Mouse (Mus musculus) CH12.LX (cell line): ENCODE results near the gene Abca4.

ENCODE experiments used
- CTCF ChIP-seq, 2 experiments: IDR thresholded peaks in 1 of 2; conservative IDR thresholded peaks in 1 of 2; 2 replicates each; pipeline ENCODE4 v1.5.1; 2011 to 2012; ENCODE audit warnings: low read depth in 2 of 2, low read length in 2 of 2, improper control_type of control experiment in 1 of 2, inconsistent platforms in 1 of 2, mild to moderate bottlenecking in 1 of 2, moderate library complexity in 1 of 2
- GABPA ChIP-seq: IDR thresholded peaks from 2 replicates; pipeline ENCODE4 v1.6.1; 2012; ENCODE audit warnings: low read depth, low read length, improper control_type of control experiment, inconsistent platforms; ENCODE audit not compliant: insufficient replicate concordance
- POLR2A ChIP-seq: IDR thresholded peaks from 2 replicates; pipeline ENCODE4 v1.6.1; 2011; ENCODE audit warnings: low read depth, mild to moderate bottlenecking, improper control_type of control experiment, low read length
- SMC3 ChIP-seq: IDR thresholded peaks from 2 replicates; pipeline ENCODE4 v1.6.1; 2011; ENCODE audit warnings: low read depth, low read length, improper control_type of control experiment

DNA sequence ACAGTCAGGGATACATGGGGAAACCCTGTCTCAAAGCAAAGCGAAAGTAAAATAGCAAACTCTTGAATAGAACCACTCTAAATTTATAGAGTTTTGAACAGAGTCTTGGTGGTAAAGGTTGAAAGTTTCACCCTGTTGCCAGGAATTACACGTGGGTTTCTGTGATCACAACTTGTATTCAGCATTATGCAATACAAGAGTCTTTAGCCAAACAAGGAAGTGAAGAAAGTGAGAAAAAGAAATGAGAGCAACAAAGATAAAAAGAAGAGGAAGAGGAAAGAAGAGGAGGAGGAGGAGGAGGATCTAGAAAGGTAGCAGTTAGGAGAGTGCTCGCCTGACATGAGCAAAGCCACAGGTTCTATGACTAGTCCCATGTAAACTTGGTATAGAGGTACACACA lies 21.9 kb upstream of the Abca4 start:
- TF ChIP-seq POLR2A (no peak), CTCF (conservative IDR thresholded peaks at IDR 0.05 in 1 of 2, IDR thresholded peaks at IDR 0.05 in 1 of 2; ENCODE audit: low read depth in 2 of 2, low read length in 2 of 2) (no peak), SMC3 (no peak), GABPA (no peak)
